In the genomic region with DNA sequence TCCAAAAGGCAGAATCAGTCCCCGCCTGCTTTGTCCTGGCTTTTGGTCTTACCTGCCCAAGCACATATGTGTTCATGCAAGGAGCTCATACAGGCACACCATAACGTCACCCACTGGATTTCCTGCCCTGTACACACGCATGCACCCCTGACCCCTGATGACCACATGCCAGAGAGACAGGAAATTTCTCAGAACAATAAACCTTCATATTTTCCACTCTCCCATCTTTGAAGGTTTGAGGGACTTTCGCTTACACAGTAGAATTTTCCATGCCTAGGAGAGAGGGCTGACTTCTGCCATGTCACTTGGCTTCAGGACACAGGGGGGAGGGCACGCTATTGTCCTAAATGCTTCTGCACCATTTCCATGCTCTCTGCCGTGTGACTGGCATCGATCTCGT, we compare ENCODE assay signal across 19 mouse cellular contexts. TPM values are rescaled to one million over a fixed set of nuclear protein-coding genes. Genes with fewer than 3 reads are reported as not detected.
DNase-seq lines count a peak whose midpoint lies in the region; ATAC-seq and TF ChIP-seq lines count a peak whose summit lies in the region.
"Had no signal": no experiment of that assay in that cellular context is flagged by ENCODE, and none has a peak within 500 bp of the region (broad histone marks: within the 10 kb centered on the region; RNA-seq: fewer than 3 reads in every experiment).

No protein-coding gene starts in this region.

- H3K27ac ChIP-seq in heart, embryonic 16.5 days (ENCODE audit: low read length): peak overlapping the region; percentile 49
- no peak overlapping the region for H3K27ac ChIP-seq in thymus, adult 2 months (ENCODE audit: control insufficient read depth, insufficient read depth, low read length)
- H3K27ac ChIP-seq: embryonic facial prominence, embryonic 15.5 days; hindbrain, postnatal 0 days; limb, embryonic 10.5 days; midbrain, embryonic 12.5 days; neural tube, embryonic 15.5 days had no signal

- DNase-seq in heart, postnatal 4 days: no peak
- DNase-seq in kidney, postnatal 36 days: peak; percentile 33 to 40
- no peak for DNase-seq in kidney, adult 11 months
- DNase-seq in 416B (ENCODE audit: low read depth): peak; percentile 74
- peak; percentile 64 for DNase-seq in CD4-positive helper T cell, adult 2 months (ENCODE audit: low read depth, low spot score)
- no peak for DNase-seq in thymus, adult 2 months
- DNase-seq in layer of hippocampus, postnatal 14 days (ENCODE audit: low spot score in 2 of 2): no peak
- DNase-seq: cerebellum, adult 18-20 months; cerebellum, postnatal 25 days; gastrocnemius, postnatal 25 days; layer of hippocampus, adult 9-11 months; liver, postnatal 0 days had no signal

- no peak for TF ChIP-seq POLR2A in thymus, adult 2 months (IDR thresholded peaks at IDR 0.05; ENCODE audit: control insufficient read depth, extremely low read depth, insufficient read depth, low read length, poor library complexity)

- H3K9me3 ChIP-seq in heart, embryonic 16.5 days (replicated peaks; ENCODE audit: control insufficient read depth, low read length): peaks cover 5% of the 10 kb centered on the region
- H3K9me3 ChIP-seq: embryonic facial prominence, embryonic 15.5 days; limb, embryonic 10.5 days; midbrain, embryonic 12.5 days; neural tube, embryonic 15.5 days had no signal

- WGBS in heart, embryonic 16.5 days: 73% methylated on average over 8 of the region's 8 CpGs
- WGBS in thymus, adult 2 months: 94% methylated on average over 8 of the region's 8 CpGs

- no peak overlapping the region for H3K4me3 ChIP-seq in heart, embryonic 16.5 days (ENCODE audit: low read length)
- H3K4me3 ChIP-seq in thymus, adult 2 months (ENCODE audit: control insufficient read depth, insufficient read depth, low read length): no peak overlapping the region
- H3K4me3 ChIP-seq: embryonic facial prominence, embryonic 15.5 days; limb, embryonic 10.5 days; midbrain, embryonic 12.5 days; neural tube, embryonic 15.5 days had no signal

- no peak overlapping the region for H3K4me2 ChIP-seq in heart, embryonic 16.5 days (ENCODE audit: low read depth, low read length)
- H3K4me2 ChIP-seq: embryonic facial prominence, embryonic 15.5 days; midbrain, embryonic 12.5 days; neural tube, embryonic 15.5 days had no signal

- no peak overlapping the region for H3K9ac ChIP-seq in heart, embryonic 16.5 days (ENCODE audit: low read length)
- H3K9ac ChIP-seq: embryonic facial prominence, embryonic 15.5 days; liver, postnatal 0 days; midbrain, embryonic 12.5 days; neural tube, embryonic 15.5 days had no signal

- no peak for ATAC-seq in heart, embryonic 16.5 days (replicated peaks; ENCODE audit: extremely low read depth, insufficient read depth, low FRiP score)
- ATAC-seq: forebrain, embryonic 16.5 days; hindbrain, postnatal 0 days; liver, postnatal 0 days had no signal

- H3K4me1 ChIP-seq in heart, embryonic 16.5 days (ENCODE audit: control insufficient read depth, insufficient read depth, low read length): peaks cover 26% of the 10 kb centered on the region
- peaks cover 33% of the 10 kb centered on the region for H3K4me1 ChIP-seq in thymus, adult 2 months (replicated peaks; ENCODE audit: control insufficient read depth, insufficient read depth, low read length)

- H3K36me3 ChIP-seq in heart, embryonic 16.5 days (ENCODE audit: control insufficient read depth, insufficient read depth): 0 out of 2 replicates have a peak, but pooled peaks cover 5% of the 10 kb centered on the region
- H3K36me3 ChIP-seq in thymus, adult 2 months (ENCODE audit: control insufficient read depth, insufficient read depth, low read length): no peaks in the 10 kb centered on the region
- H3K36me3 ChIP-seq: embryonic facial prominence, embryonic 15.5 days; limb, embryonic 10.5 days; neural tube, embryonic 15.5 days had no signal

- no peaks in the 10 kb centered on the region for H3K27me3 ChIP-seq in heart, embryonic 16.5 days (ENCODE audit: control insufficient read depth, insufficient read depth, low read length)
- no peaks in the 10 kb centered on the region for H3K27me3 ChIP-seq in thymus, adult 2 months (ENCODE audit: control insufficient read depth, insufficient read depth, low read length)
- H3K27me3 ChIP-seq: embryonic facial prominence, embryonic 15.5 days; midbrain, embryonic 12.5 days; neural tube, embryonic 15.5 days had no signal

- no peak for TF ChIP-seq CTCF in thymus, adult 2 months (IDR thresholded peaks at IDR 0.05; ENCODE audit: borderline replicate concordance, control insufficient read depth, extremely low read depth, insufficient read depth, low read length, poor library complexity)

RNA-seq across cellular contexts. Expression of a gene that starts 13.6 kb away (rescaled TPM):
- polyA plus RNA-seq in heart, embryonic 16.5 days (2015; fragmentation: Nextera tagmentation; extraction: Ambion mirVana): 1.7 TPM in 2 replicates
- 10 to 100 TPM; 20.0 to 21.3 TPM for total RNA-seq in heart, postnatal 4 days (2021)
- 40.0 and 47.8 TPM in 2 replicates for polyA plus RNA-seq in thymus, adult 2 months (2012; rRNA removed)
- total RNA-seq in layer of hippocampus, postnatal 14 days (2021): 1 to 10 TPM; 5.5 to 5.8 TPM

RNA-seq across cellular contexts. Expression of a gene that starts 37.5 kb away (rescaled TPM):
- 18.7 and 22.2 TPM in 2 replicates for polyA plus RNA-seq in heart, embryonic 16.5 days (2015; fragmentation: Nextera tagmentation; extraction: Ambion mirVana)
- 10 to 100 TPM; 30.1 to 33.6 TPM for total RNA-seq in heart, postnatal 4 days (2021)
- polyA plus RNA-seq in thymus, adult 2 months (2012; rRNA removed): 35.1 and 37.1 TPM in 2 replicates
- total RNA-seq in layer of hippocampus, postnatal 14 days (2021): 10 to 100 TPM; 26.5 to 28.4 TPM

Comparison
In these comparisons a context has a peak if more than half of its experiments do, and no peak if none do; other contexts are left out.
1. DNase-seq: peak in kidney, postnatal 36 days (2 of 2), 416B (single experiment) and CD4-positive helper T cell, adult 2 months (single experiment); none in heart, postnatal 4 days (single experiment), kidney, adult 11 months (single experiment), thymus, adult 2 months (single experiment) and layer of hippocampus, postnatal 14 days (0 of 2).